Mouse (Mus musculus) lung, embryonic 16.5 days (tissue): Measurements from ENCODE around the gene Prnd. TPM values are rescaled to one million over a fixed set of nuclear protein-coding genes. Genes with fewer than 3 reads are reported as not detected.

Experiments used
- ATAC-seq: fragments of 200-750 bp; cut with Nextera tagmentation; 2 replicates; pipeline ENCODE4 v1.8.0; 2017; ENCODE audit warnings: low read depth, mild to moderate bottlenecking, moderate library complexity
- H3K27ac ChIP-seq: fragments of 300-500 bp; sonication (generic); 2 replicates; pipeline ENCODE4 v1.5.1; 2014; ENCODE audit warnings: mild to moderate bottlenecking, control low read depth, low read length
- H3K27me3 ChIP-seq: fragments of 300-500 bp; sonication (generic); 2 replicates; pipeline ENCODE4 v1.6.1; 2014; ENCODE audit warnings: low read depth, low read length, mixed read lengths; ENCODE audit not compliant: control insufficient read depth, insufficient read depth
- H3K36me3 ChIP-seq: fragments of 300-500 bp; sonication (generic); 2 replicates; pipeline ENCODE4 v1.6.1; 2014; ENCODE audit warnings: low read length; ENCODE audit not compliant: control insufficient read depth, insufficient read depth
- H3K4me1 ChIP-seq: fragments of 300-500 bp; sonication (generic); replicated peaks from 2 replicates; pipeline ENCODE4 v1.6.1; 2014; ENCODE audit warnings: low read length, mixed read lengths; ENCODE audit not compliant: control insufficient read depth, insufficient read depth
- H3K4me2 ChIP-seq: fragments of 300-500 bp; sonication (generic); 2 replicates; pipeline ENCODE4 v1.6.1; 2014; ENCODE audit warnings: low read depth, low read length, control low read depth
- H3K4me3 ChIP-seq: fragments of 300-500 bp; sonication (generic); 2 replicates; pipeline ENCODE4 v1.5.1; 2014; ENCODE audit warnings: mild to moderate bottlenecking, low read length, control low read depth
- H3K9ac ChIP-seq: fragments of 300-500 bp; sonication (generic); 2 replicates; pipeline ENCODE4 v1.6.1; 2014; ENCODE audit warnings: low read length, control low read depth
- H3K9me3 ChIP-seq: fragments of 300-500 bp; sonication (generic); 2 replicates; pipeline ENCODE4 v1.6.1; 2016; ENCODE audit warnings: low read length; ENCODE audit not compliant: control insufficient read depth
- whole genome bisulfite sequencing: fragments of 180-500 bp; shearing (Covaris S2); extraction: QIAGEN DNeasy Blood & Tissue Kit; methylation state at CpG from one replicate; pipeline ENCODE4 v1.1.7; 2014; 5-methylcytosine and 5-hydroxymethylcytosine counted together
- polyA plus RNA-seq: library from polyadenylated mRNA; unstranded; fragments of >200 nt; fragmentation: Nextera tagmentation; extraction: Ambion mirVana; gene quantifications from 2 replicates; pipeline ENCODE4 v1.2.1, GENCODE M21; 2015

Gene Prnd
- polyA plus RNA-seq, 1 experiment from 2014 or later, result 38.3 TPM

DNA sequence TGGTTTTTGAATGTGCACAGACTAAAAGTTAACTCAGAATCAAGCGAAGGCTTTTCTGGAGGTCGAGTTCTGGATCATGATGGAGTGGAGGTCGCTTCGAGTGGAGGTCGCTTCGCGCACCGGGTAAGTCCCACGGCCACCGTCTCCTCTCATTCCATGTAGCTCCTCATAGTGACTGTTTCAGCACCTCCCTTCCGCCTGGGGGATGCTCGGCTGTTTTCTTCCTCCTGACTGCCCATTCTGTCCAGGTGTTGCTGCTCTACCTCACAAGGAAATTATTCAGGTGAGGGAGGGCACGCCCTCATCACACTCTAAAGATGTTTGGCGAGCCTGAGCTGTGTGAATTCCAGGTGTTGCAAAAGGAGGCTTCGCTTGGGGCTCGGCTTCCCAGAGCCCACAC is 4.3 kb upstream of the Prnd start:
- 74% methylated on average over 16 of the region's 16 CpGs for WGBS
- Histone ChIP-seq H3K4me1 (peaks cover 3% of the 10 kb centered on the region; the same call in 1 of the 2 replicates), H3K4me3 (no peak overlapping the region), H3K36me3 (no peaks in the 10 kb centered on the region), H3K27me3 (no peaks in the 10 kb centered on the region), H3K9me3 (no peaks in the 10 kb centered on the region), H3K4me2 (no peak overlapping the region), H3K27ac (peak overlapping the region; percentile 19; the same call in 1 of the 2 replicates), H3K9ac (no peak overlapping the region)
- ATAC-seq, result no peak

DNA sequence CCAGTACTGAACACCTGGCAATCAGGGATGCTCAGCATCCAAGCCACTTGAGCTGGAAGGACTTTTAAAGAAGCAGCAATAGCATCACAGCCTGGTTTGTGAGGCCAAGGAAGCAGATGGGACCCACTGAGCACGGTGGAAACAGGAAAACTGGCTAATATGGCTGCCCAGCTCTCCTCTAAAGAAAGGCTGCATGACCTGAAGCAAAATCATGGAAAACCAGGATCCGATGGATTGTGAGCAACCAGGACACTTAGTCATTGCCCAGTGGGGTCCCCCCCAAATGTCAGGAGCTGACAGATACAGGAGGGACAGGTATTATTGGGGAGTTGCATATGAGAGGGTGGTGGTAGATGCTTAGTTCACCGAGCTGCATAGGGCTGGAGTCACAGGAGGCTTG is 2.5 kb upstream of the Prnd start:
- H3K9ac ChIP-seq, result no peak overlapping the region
- peaks cover 3% of the 10 kb centered on the region; the same call in 1 of the 2 replicates for H3K4me1 ChIP-seq
- H3K4me2 ChIP-seq, result no peak overlapping the region
- H3K27me3 ChIP-seq, result no peaks in the 10 kb centered on the region
- H3K27ac ChIP-seq, result 0 out of 2 replicates have a peak overlapping the region, but pooled peaks have one; percentile 19
- ATAC-seq, result no peak
- no peak overlapping the region for H3K4me3 ChIP-seq
- WGBS, result 68% methylated on average over 3 of the region's 3 CpGs
- no peaks in the 10 kb centered on the region for H3K36me3 ChIP-seq
- no peaks in the 10 kb centered on the region for H3K9me3 ChIP-seq

DNA sequence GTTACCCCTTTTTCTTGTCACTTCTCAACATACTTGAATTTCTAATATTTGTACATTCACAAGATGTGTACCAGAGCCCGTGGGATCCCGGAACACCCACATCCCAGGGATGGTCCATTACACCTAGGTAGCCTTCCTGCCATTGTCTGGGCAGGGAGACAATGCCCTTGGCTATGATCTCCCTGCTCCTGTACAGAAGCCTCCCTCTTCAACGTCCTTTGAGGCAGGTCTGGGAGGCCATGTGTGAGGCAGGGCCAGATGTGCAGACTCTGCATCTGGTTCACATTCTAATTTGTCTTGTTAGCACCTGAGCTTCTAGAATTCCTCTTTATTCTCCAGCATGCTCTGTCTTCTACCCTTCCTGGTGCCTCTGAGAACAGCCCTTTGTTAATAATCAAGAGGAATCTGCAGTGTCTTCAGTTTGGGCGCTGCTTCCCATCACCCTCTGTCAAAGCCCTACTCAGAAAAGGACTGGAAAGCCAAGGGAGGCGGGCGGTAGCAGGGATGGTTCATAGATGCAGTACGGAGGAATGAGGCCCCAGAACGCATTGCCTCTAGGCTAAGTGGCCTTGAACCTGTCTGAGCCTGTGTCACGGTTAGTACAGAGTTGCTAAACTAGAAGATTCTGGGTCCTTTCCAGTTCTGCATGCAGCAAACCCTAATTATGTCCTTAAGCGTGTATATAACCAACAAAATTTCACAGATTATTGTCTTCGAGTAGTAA is 1.6 kb upstream of the Prnd start:
- Histone ChIP-seq H3K4me3 (no peak overlapping the region), H3K36me3 (no peaks in the 10 kb centered on the region), H3K27ac (peak overlapping the region; percentile 26), H3K4me2 (no peak overlapping the region), H3K27me3 (no peaks in the 10 kb centered on the region), H3K9ac (no peak overlapping the region), H3K9me3 (no peaks in the 10 kb centered on the region), H3K4me1 (peaks cover 3% of the 10 kb centered on the region; the same call in 1 of the 2 replicates)
- WGBS, result 59% methylated on average over 11 of the region's 11 CpGs
- no peak for ATAC-seq

DNA sequence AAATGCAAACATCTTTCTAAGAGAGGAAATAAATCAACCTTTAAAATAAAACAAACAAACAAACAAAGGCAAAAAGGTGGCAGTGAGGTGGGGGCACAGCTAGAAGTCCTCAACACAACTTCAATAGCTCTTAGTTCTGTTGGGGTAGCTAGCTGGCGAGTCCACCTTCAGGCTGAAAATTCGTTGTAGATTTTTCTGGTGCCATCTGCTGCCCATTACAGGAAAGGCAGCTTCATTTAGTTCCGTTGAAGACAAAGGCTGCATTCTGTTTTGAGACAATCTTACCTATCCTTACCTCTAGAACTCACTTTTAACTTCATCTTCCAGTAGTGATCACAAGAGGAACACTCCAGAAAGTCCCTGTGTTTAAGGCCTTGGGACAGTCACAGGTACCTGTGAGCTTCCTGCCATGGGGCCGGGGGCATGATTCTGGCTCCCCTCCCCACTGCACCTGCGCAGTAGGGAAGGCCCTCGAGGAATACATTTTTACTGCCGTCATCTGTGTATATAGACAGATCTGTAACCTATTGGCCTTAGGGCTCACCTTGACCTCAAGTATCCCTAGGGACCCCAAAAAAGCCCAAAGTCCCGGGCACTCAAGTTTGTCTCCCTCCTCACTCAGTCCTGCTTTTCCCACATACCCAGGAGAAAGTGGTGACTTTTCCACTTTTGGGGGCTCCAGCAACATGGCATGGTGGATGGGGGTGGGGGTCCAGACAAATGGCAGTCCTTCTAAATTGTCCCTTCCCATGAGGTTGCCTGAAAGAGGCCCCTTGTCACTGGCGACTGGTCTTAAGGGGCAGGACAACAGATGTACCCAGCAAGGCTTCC is 679 bp upstream of the Prnd start:
- 32% methylated on average over 9 of the region's 9 CpGs for WGBS
- no peaks in the 10 kb centered on the region for H3K9me3 ChIP-seq
- no peak overlapping the region for H3K9ac ChIP-seq
- no peak overlapping the region for H3K4me3 ChIP-seq
- H3K36me3 ChIP-seq, result no peaks in the 10 kb centered on the region
- no peak for ATAC-seq
- 0 out of 2 replicates have a peak overlapping the region, but pooled peaks have one; percentile 7 for H3K27ac ChIP-seq
- no peak overlapping the region for H3K4me2 ChIP-seq
- H3K4me1 ChIP-seq, result peaks cover 6% of the 10 kb centered on the region
- H3K27me3 ChIP-seq, result no peaks in the 10 kb centered on the region; the same call in 1 of the 2 replicates

DNA sequence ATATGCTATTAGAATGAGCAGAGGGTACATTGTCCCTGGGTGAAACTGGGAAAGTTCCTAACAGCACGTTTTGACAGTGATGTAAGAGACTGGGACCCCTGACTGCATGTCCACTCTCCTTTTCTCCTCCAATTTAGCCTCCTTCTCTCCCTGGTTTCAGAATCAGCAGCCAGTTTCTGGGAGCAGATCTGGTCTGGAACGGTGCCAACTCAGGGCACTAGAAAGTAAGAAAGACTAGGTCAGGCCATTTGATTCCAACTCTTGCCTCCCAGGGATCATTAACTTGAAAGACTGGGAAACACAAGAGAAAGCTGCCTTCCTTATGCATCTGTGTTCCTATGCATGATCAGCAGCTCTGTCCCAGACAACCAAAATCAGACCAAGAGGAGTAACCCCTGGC is 1.8 kb downstream of the Prnd start:
- Histone ChIP-seq H3K4me1 (peaks cover 9% of the 10 kb centered on the region), H3K9ac (no peak overlapping the region), H3K4me3 (no peak overlapping the region), H3K4me2 (peak overlapping the region; percentile 45), H3K9me3 (no peaks in the 10 kb centered on the region), H3K36me3 (no peaks in the 10 kb centered on the region), H3K27ac (no peak overlapping the region), H3K27me3 (no peaks in the 10 kb centered on the region; the same call in 1 of the 2 replicates)
- no peak for ATAC-seq
- whole genome bisulfite sequencing, result 36% methylated on average over 2 of the region's 2 CpGs

DNA sequence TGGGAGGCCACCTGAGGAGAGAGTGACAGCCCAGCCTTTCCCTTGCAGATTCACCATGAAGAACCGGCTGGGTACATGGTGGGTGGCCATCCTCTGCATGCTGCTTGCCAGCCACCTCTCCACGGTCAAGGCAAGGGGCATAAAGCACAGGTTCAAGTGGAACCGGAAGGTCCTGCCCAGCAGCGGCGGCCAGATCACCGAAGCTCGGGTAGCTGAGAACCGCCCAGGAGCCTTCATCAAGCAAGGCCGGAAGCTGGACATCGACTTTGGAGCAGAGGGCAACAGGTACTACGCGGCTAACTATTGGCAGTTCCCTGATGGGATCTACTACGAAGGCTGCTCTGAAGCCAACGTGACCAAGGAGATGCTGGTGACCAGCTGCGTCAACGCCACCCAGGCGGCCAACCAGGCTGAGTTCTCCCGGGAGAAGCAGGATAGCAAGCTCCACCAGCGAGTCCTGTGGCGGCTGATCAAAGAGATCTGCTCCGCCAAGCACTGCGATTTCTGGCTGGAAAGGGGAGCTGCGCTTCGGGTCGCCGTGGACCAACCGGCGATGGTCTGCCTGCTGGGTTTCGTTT is 2.4 kb downstream of the Prnd start:
- H3K4me1 ChIP-seq, result peaks cover 9% of the 10 kb centered on the region
- no peak overlapping the region for H3K27ac ChIP-seq
- H3K27me3 ChIP-seq, result no peaks in the 10 kb centered on the region; the same call in 1 of the 2 replicates
- no peak overlapping the region for H3K9ac ChIP-seq
- 7% methylated on average over 29 of the region's 29 CpGs for WGBS
- H3K4me3 ChIP-seq, result peak overlapping the region; percentile 6
- no peak for ATAC-seq
- H3K4me2 ChIP-seq, result peak overlapping the region; percentile 45
- H3K9me3 ChIP-seq, result no peaks in the 10 kb centered on the region
- H3K36me3 ChIP-seq, result no peaks in the 10 kb centered on the region

DNA sequence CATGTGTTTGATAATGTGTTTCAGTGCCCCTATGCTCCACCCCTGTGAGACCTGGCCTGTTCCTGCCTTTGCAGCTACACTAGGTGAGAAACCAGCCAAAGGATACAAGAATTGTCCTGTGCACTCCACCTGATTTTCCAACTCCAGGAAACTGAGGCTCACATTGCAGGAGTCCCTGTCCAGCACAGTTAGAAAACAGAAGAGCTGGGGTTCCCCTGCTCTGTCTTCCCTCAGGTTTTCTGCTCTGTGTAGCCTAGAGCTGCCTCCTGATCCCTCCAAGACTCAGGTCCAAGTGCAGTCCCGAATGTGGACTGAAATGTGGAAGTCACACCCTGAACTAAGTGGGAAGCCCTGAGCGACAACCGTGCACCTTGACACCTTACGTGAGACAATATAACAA is 3.0 kb downstream of the Prnd start:
- Histone ChIP-seq H3K36me3 (no peaks in the 10 kb centered on the region), H3K9ac (no peak overlapping the region), H3K27ac (no peak overlapping the region), H3K9me3 (no peaks in the 10 kb centered on the region), H3K4me3 (peak overlapping the region; percentile 6; the same call in 1 of the 2 replicates), H3K4me2 (peak overlapping the region; percentile 45; the same call in 1 of the 2 replicates), H3K27me3 (no peaks in the 10 kb centered on the region; the same call in 1 of the 2 replicates), H3K4me1 (peaks cover 6% of the 10 kb centered on the region)
- 84% methylated on average over 4 of the region's 4 CpGs for WGBS
- no peak for ATAC-seq

DNA sequence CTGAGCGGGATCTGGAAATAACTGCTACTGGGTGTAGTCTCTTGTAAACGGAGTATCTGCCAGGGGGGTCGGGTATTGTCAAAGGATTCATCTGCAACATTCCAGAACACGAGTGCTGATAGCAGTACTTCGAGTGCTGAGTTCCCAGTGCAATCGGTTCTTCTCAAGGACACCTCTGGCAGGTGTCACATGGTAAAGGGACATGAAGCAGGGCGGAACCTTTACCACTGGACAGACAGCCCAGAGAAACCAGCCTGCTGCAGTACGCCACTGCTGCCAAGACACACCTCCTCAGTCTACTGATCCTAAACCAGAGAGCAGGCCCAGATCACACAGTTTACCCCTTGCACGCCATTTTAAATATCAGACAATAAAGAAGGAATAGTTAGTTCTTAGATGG is 4.2 kb downstream of the Prnd start:
- WGBS, result 36% methylated on average over 9 of the region's 9 CpGs
- Histone ChIP-seq H3K9ac (no peak overlapping the region), H3K9me3 (no peaks in the 10 kb centered on the region), H3K27ac (no peak overlapping the region), H3K36me3 (no peaks in the 10 kb centered on the region), H3K4me3 (peak overlapping the region; percentile 41), H3K27me3 (no peaks in the 10 kb centered on the region; the same call in 1 of the 2 replicates), H3K4me1 (peaks cover 6% of the 10 kb centered on the region), H3K4me2 (peak overlapping the region; percentile 62)
- peak; percentile 11; the same call in 1 of the 2 replicates for ATAC-seq

DNA sequence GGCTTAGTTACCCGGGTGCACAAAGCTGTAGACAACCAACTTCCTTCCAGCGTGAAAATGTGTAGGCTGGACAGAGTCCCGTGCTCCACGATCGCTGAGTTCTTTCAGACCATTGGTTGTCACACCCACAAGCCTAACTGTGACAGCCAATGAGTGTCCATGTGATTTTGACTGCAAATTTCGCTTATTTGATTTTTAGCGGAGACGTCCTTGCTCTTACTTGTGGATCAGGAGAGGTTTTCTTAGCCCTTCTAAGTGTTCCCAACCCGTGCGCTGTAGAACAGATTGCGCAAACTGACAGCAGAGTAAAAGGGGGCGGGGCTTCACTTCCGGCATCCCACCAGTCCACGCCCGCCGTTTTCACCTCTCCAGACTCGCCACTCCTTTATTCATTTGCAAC is 4.6 kb downstream of the Prnd start:
- Histone ChIP-seq H3K9ac (no peak overlapping the region), H3K27ac (no peak overlapping the region), H3K27me3 (no peaks in the 10 kb centered on the region; the same call in 1 of the 2 replicates), H3K4me1 (peaks cover 6% of the 10 kb centered on the region), H3K36me3 (no peaks in the 10 kb centered on the region), H3K4me2 (peak overlapping the region; percentile 62), H3K4me3 (peak overlapping the region; percentile 41), H3K9me3 (no peaks in the 10 kb centered on the region)
- 6% methylated on average over 17 of the region's 17 CpGs for WGBS
- peak; percentile 63 for ATAC-seq
